Mouse (Mus musculus) layer of hippocampus, adult 18-20 months (tissue): ENCODE results near the gene Gm10428. TPM values are rescaled to one million over a fixed set of nuclear protein-coding genes. Genes with fewer than 3 reads are reported as not detected.
A peak's percentile ranks its signal among the peaks of the same experiment; 100 is the strongest.
"Not testable (repeated sequence)": the region's sequence is repeated elsewhere in the genome, so short reads cannot be mapped to it uniquely, and the experiment has no call there.

Experiments used
- DNase-seq, 2 experiments: peaks; one replicate each; pipeline ENCODE4 v3.0.0; 2022; ENCODE audit warnings: low spot score in 2 of 2
- long read RNA-seq: library from polyadenylated mRNA; stranded (forward); transcript quantifications from one replicate; pipeline ENCODE4 v2.0.0, GENCODE M21; 2021
- total RNA-seq, 2 experiments: library from RNA; stranded (reverse); gene quantifications; 2 replicates each; pipeline ENCODE4 v1.2.3; 2021

Gene Gm10428
- not detected for total RNA-seq
- long read RNA-seq = 0 reads

DNA sequence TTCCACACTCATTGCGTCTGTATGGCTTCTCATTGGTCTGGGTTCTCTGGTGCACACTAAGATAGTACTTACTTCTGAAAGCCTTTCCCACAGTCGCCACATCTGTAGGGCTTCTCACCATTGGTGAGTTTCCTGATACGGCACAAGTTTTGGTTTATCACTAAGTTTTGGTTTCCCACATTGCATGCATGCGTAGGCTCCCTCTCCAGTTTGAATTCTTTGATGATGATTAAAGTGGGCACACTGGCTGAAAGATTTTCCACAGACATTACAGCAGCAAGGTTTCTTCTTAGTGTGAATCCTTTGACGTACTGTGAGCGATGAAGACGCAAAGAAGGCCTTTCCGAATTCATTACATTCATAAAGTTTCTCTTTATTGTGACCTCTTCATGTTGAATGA lies at the start of gene Gm10428:
Gm10428 (plus strand) TSS at position 321 of the 400 bp plus-strand sequence.
- no peak for DNase-seq

DNA sequence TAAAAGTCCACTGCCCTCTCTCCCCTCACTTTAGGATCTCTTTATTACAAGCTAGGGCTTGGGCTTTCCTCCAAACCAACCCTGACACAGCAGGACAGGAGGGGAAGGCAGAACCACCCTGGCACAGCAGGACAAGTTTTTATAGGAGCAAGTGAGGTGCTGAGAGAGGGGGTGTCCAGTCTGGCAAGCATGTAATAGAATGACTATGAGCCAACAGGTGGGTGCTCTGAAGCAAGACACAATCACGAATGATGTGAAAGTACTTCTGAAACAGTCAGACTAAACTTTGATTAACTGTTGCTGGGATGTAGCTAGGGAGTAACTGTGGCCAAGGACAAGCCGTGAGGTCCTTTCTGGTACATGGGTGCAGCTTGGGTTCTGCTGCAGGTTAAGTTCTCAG lies 46.8 kb upstream of the Gm10428 start:
- no peak for DNase-seq

DNA sequence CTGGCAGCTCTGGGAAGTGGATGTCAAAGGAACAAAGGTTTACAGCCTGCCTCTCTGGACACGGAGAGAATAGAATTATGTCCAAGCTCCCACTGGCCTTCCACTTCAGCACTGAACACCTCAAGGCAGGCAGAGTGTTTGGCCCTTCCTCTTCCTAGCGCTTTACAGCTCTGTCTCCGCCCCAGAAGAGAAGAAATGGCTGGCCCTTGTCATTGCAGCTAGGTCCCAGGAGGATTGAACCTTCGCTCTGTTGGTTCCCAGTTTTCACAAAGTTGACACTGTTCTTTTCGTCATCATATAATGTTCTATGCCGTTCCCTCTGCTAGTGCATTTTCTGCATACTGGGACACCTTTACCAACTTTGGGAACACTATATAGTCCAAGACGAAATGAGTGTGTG lies 44.6 kb upstream of the Gm10428 start:
- DNase-seq = no peak

DNA sequence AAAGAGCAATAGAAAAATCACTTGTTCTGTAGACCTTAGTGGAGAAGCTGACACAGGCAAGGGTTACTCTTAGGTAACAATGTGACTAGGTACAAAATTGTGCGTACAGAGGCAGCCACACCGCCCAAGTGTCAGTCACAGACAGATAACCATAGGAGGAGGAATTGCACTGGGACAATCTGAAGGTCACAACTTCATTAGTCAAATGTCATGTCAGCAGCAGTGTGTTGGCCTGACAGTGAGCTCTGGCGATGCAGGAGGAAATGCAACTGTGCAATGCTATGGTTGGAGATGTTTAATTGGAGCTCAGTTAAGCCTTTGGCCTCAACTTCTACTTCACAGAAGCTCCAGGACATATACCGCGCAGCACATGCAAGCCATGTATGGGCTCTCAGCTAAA lies 42.2 kb upstream of the Gm10428 start:
- no peak for DNase-seq

DNA sequence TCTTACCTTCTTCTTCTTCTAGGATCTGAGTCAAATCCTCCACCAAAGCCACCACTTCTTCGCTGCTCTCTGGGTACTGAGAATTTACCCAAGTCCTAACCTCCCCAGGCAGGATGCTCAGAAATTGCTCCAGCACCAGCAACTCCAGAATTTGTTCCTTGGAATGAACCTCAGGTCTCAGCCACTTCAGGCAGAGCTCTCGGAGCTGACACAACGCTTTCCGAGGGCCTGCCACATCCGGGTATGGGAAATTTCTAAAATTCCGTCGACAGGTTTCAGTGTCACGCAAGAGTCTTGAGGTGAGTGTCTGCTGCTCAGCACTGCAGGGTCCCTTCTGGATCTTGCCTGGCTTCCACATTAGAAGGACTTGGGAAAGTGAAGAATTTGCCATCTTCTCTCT lies 24.6 kb upstream of the Gm10428 start:
- DNase-seq = no peak

DNA sequence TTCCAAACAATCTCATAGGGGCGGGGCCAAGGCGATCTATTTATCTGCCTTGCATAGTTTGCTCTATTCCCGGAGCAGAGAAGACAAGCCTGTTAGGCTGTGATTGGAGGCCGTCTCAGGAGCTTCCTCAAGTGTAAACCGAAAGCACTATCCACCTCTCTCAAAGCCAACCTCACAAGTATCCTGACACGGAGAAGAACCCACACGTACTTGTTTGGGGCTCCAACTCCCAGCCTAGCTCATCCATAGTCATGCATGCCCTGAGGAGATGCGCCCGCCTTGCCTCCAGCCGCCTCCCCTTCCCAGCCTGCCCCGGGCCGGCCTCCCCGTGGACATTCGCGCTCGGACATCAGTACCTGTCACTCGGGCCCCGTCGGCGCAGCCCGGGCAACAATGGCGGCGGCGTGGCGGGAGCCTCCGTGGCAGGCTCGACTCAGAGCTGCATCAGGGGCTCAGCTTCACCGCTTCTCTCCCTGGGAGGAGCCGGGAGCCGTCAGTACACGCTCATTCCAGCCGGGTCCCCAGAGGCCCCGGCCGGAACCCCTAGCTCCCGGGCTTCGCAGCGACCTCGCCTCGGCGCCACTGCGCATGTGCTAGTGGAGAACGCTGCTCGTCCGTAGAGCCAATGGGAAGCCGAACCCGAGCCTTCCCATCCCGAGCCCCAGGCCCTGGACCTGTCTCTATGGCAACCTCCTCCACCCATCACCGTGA lies 21.4 kb upstream of the Gm10428 start, which contains the start of gene Zfp287:
Zfp287 (minus strand) TSS at position 595 of the 711 bp plus-strand sequence.
- peak; percentile 91 to 95 for DNase-seq

DNA sequence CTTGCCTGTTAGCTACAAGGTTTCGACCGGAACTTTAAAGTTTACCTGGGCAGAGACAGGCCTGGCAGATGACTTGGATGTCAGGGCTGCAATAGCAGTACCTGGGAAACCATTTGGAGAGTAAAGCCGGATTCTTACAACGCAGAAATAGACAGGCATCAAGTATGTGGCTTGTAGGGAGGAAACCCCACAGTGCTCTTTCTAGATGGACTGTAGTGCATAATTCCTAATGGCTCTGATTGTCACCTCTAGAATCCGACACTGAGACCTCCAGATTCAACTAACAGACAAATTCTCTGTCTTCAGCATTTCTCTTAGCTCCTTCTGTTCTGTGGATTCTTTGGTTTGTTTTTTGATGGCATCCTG lies 20.9 kb upstream of the Gm10428 start:
- no peak for DNase-seq

DNA sequence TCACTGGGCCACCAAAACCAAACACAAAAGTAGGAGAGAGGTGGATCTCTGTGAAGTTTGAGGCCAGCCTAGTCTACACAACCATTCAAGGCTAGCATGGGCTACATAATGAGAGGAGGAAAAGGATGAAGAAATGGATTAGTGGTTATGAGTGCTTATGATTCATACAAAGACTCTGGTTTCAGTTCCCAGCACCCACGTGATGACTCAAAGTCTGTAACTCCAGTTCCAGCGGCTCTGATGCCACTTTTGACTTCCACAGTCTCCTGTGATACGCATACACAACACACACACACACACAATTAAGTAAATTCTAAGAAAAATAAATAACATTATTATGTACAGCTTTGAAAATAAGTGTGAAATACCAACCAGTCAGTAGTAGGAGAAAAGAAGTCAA lies 20.2 kb upstream of the Gm10428 start:
- DNase-seq = no peak

DNA sequence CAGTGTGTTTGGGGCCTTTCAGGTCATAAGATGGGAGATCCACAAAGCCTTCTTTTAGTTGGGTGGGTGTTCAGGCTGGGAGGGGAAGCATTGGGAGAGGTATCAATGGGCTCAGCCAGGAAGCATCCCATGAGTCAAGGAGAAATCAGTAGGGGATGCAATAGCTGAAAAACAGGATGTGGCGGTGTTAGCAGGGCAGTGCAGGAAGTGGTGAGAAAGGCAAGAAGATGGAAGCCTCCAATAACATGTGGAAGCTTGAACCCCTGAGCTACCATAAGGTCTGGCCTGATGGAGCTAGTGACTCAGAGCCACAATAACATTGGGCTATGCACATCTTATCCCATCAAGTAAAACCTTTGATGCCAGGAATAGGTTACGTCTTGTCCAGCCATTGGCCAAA lies 11.7 kb upstream of the Gm10428 start:
- DNase-seq = no peak

DNA sequence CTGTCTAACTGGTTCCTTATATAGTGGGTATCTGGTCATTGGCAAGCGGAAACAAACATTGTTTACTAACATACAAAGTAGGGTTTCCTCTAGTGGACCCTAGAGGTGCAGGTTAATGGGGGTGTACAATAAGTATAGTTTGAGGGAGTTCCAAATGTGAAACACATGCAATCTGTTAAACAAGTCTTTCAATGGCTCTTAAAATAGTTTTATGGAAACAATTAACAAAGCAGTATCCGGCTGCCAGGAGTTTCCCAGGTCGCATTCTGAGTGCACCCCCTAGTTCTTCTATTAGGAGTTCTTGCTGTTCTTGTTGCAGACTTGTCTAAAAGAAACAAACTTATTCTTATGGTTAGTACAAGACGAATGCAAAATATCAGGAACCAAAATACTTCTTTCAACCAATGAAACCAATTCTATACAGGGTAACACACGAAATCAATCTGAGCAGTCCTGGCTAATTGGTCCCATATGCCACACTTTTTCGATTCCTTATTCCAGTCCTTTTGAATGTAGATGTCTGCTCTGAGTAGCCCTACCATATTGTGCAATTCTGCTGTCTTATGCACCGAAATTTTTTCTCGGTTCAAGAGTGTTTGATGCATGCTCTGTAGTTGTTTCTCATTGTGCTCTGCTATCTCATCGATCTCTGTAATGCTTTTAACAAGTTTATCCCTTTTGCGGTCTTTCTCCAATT lies 10.5 kb upstream of the Gm10428 start:
- no peak for DNase-seq

DNA sequence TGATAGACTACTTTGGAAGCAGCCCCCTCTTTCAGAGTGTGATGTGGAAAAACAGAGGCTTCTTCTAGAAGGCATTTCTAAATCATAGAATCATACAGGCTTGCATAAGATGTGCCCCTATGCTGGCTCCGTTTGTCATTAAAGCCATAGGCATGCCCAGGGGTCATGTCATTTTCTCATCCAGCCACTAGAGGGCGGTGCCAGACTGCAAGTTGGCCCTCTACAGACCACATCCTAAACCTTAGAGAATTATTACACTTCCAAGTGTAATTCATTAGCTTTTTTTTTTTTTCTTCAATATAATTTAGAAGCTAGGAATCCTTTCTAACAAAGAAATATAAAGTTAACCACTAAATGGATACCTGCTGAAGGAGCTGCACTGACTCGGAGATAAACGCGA lies 8.8 kb upstream of the Gm10428 start:
- peak; percentile 17 to 83 for DNase-seq

DNA sequence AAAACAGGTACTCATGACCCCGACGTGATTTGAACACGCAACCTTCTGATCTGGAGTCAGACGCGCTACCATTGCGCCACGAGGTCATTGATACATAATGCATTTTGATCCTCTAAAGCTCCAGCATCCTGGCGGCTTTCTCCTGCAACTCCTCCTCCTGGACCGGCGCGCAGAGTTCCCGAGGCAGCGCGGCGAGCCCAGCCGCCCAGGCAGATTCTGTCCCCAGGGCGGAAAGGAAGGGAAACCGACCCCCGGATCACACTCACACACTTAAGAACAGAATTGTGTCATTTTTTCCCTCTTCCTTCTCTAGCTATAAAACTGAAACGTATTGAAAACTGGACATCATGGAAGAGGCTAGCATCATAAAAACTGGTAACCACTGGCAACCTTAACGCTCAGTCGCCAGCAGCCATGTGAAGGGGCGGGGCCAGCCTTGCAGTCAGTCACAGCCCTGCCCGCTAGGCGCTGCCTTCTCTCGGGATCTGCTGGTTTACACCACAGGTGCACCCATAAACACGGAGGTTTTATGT lies 6.8 kb upstream of the Gm10428 start:
- peak; percentile 62 to 77 for DNase-seq

DNA sequence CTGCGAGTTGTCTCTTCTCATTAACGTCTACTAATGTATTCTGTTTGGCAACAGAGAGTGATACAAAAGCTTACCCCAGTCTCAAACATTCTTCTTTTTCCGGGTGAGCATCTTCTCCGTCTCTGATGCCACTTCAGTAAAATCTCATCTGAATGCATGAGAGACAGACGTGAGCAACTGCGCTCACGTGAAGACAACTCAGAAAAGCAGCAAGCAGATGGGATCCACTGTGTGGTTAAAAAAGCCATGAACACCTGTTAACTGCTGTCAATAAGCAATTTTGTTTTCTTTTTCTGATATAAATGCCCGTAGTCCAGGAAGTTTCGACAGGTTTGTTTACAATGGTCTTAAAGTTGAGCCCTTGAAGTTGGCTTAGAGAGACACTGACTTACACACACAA lies 5.7 kb upstream of the Gm10428 start:
- no peak for DNase-seq

DNA sequence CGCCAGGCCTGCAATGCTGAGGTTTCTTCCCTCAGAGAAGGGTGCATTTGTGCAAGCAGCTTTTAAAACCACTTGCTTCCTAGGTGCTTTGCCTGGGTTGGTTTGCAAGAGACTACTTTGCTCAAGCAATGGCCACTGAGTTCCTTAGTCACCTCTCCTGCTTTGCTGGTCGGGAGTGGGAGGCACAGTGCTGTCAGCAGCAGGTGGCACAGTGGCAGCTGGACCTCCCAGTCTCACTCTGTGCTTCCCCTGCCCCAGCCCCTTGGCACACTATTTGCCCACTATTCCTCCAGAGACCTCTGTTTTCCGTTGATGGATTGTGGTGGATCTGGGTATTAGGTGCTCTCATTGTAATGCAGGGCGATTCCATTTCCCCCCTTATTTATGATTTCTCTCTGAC lies 4.8 kb upstream of the Gm10428 start:
- DNase-seq = no peak

DNA sequence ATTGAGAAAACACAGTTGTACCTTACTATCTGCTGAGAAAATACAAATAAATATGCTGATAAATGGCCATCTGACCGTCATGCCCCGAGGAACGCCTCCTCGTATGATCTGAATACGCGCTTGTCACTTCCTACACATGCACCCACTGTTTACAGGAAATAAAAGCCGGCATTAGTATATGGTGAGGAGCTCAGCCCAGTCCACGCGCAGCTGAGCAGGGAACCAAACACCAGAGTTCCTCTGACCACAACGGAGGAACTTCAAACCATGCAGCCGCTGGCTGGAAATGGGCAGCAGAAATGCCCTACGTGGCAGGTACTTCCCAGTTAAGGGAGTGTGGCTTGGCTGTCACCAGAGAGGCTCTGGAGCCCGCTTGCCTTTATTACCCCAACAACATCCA lies 3.5 kb upstream of the Gm10428 start:
- not testable (repeated sequence) for DNase-seq

DNA sequence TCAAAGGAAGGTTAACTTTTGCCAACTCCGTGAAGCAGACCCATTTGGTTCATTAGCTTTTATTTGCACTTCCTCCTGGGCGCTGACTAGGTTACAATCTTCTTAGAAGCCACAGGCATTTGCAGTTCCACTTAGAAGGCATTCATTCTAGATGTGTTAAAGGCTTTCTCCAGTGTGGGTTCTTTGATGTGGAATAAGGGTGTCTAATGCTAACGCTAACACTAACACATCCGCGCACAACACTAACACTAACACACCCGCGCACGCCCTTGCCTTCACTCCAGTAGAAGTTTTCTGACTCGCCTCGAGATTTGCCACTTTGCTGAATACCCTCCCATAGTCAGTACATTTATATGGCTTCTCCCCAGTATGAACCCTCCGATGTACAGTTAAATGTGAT lies 709 bp upstream of the Gm10428 start:
- DNase-seq = no peak

DNA sequence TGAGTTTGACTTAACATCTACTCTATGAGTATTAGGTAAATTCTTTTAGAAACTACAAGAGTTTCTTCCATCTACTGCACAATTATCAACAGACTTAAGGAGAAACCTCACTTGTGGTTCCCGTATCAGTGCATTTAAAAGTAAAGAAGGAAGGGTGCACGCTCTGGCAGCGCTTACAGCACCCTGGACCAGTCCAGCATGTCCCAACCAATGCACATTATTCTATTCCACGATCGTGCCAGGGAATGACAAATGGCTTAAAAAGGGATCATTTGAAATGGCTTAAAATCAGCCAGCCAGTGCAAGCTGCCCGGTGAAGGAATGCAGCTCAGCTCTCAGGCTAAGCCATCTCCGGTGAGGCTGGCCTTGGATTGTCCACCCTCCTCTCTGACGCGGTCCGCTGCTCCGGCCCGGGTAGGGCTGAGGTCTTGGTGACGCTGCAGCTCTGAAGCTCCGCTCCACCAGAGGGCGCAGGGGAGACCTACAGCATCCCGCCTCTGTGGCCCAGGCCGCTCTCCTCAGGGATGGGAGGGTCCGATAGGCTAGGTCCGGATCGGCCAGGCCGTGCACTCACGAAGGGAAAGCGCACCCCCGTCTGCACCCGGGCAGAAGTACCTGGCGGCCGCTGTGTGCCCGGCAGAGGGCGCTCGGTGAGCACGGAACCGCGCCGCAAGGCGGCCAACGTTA lies 3.7 kb downstream of the Gm10428 start:
- peak; percentile 79 to 91 for DNase-seq

DNA sequence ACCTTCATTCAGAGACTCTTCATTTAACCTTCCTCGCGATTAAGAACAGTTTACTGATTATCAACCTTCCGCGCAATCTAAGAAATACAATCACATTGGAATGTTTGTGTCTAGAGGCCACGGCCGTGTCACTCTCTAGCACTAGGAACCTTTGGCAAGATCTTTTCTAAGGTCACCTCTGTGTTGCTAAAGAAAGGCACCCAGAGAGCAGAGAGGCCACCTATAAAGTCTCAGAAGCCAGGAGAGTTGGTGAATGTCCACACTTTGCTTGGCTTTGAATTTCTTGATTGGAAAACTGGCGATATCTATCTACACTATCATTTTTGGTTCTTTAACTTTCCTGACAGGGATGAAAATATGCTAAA lies 4.2 kb downstream of the Gm10428 start:
- no peak for DNase-seq

DNA sequence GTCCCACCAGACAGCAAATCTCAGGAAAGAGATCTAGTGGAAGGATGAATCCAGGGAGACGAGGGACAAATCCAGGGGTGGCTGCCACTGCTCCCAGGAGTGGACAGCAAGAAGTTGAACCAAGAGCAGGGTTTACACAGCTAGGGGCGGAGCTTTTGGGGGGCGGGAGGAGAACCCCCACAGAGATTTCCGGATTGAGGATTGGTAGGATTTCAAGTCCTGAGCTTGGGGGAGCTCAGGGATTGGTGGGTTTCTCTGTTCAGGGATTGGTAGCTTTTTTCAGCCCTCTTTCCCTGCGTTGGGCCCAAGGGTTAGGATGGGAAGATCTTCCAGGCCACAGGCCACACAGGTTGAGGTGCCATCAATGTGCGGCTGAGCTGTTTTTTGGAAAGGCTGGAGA lies 5.0 kb downstream of the Gm10428 start:
- no peak for DNase-seq

DNA sequence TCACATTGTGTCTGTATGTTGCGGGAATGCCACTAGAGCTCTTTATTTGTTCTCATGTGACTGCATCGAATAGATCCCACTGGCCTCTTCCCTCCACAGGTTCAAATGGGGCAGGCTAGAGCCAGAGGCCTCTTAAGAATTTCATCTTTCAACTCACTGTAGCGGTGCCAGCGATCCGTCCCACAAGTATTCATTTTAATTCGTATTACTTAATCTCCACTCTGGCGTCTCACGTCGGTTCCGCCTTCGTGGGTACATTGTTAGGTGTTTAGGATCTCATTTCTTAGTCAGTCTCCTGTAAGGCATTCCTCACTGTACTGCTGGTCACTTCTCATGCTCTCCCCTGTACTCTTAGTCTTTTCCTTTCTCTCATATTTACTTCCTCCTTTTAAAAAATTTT lies 5.6 kb downstream of the Gm10428 start:
- no peak for DNase-seq

DNA sequence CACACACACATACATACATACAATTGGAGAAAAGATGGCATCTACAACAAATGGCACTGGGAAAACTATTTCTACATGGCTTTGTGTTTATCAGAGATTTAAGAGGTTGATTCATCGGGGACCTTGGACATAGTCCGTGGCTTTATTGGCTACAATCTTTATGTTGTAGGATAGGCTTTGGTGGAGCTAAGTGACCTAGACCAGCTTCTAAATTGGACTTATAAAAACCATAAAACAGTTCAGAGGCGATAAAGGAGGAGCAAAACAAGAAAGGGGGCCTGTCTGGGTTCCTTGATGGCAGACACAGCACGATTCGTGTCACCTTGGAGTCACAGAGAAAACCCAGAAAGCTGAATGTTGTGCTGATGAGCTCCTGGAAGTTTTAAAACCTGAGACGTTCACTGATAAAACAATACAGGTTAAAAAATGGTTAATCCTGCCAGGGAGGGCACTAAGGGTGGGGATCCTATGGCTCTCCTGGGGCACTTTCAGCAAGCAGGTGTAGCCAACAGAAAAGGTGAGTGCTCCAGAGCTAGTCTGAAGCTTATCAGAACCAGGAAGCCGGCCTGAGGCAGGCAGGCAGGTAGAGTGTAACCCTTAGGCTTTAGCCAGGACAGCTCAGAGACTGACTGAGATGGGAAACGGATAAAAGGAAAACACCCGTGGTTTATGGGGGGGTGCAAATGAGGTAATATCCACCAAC lies 8.0 kb downstream of the Gm10428 start:
- no peak for DNase-seq

DNA sequence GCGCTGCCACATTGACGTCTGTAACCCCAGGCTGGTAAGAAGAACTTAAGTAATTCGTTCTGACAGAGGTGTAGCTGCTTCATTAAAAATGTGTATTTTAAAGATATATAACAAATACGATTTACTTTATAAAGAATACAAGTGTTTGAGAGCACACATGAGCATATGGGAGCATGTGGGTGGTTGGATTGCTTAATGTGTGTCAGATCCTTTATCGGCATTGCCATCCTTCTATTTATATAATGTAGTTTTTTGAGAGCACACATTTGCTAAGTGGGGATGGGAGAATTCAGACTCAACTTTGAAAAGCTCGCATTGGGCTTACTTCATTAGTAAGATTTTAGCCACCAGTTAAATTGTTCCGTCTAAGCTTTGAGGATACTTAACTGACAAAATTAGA lies 23.6 kb downstream of the Gm10428 start:
- DNase-seq = peak in 1 of 2 experiments; percentile 36
